Mouse (Mus musculus) lung, postnatal 4 days (tissue): ENCODE data around the gene Lsm11.
"Not testable (repeated sequence)": the region's sequence is repeated elsewhere in the genome, so short reads cannot be mapped to it uniquely, and the experiment has no call there.

Source experiments
- DNase-seq, 2 experiments: peaks; one replicate each; pipeline ENCODE4 v3.0.0; 2021

Lsm11 gene

GRCm38 (mm10) chr11:45881026-45881682 is 63.6 kb downstream of the Lsm11 start:
- peak; percentile 44 to 61 for DNase-seq

GRCm38 (mm10) chr11:45879366-45879765 is 65.4 kb downstream of the Lsm11 start:
- DNase-seq, result not testable (repeated sequence)
